In genomic region chr17:6959543-6960259, GRCm38 (mm10) we compare ENCODE assay signal across 10 mouse cellular contexts. TPM values are rescaled to one million over a fixed set of nuclear protein-coding genes. Genes with fewer than 3 reads are reported as not detected.
DNase-seq lines count a peak whose midpoint lies in the region; ATAC-seq and TF ChIP-seq lines count a peak whose summit lies in the region.
"Not testable (repeated sequence)": the region's sequence is repeated elsewhere in the genome, so short reads cannot be mapped to it uniquely, and the experiment has no call there.
"Had no signal": no experiment of that assay in that cellular context is flagged by ENCODE, and none has a peak within 500 bp of the region (broad histone marks: within the 10 kb centered on the region; RNA-seq: fewer than 3 reads in every experiment).

No protein-coding gene starts in this region.

- H3K9me3 ChIP-seq in MEL (replicated peaks; ENCODE audit: insufficient read depth, low read length); forebrain, embryonic 12.5 days; heart, embryonic 14.5 days (ENCODE audit: control insufficient read depth, low read length); intestine, embryonic 14.5 days (ENCODE audit: control insufficient read depth, low read length); kidney, postnatal 0 days (replicated peaks; ENCODE audit: low read length); liver, embryonic 13.5 days (replicated peaks); midbrain, embryonic 13.5 days; stomach, embryonic 15.5 days: not testable (repeated sequence)

- not testable (repeated sequence) for TF ChIP-seq POLR2A in MEL (IDR thresholded peaks at IDR 0.05; ENCODE audit: control insufficient read depth in 1 of 2, insufficient read depth in 1 of 2, low read depth in 1 of 2, low read length in 2 of 2, poor library complexity in 1 of 2)

- H3K36me3 ChIP-seq in MEL (ENCODE audit: control insufficient read depth in 1 of 2, insufficient read depth in 2 of 2, low read length in 2 of 2); forebrain, embryonic 12.5 days (replicated peaks); heart, embryonic 14.5 days (ENCODE audit: control insufficient read depth, insufficient read depth, low read length); intestine, embryonic 14.5 days (ENCODE audit: control insufficient read depth, insufficient read depth, low read length); kidney, postnatal 0 days (ENCODE audit: insufficient read depth, low read length); liver, embryonic 13.5 days; midbrain, embryonic 13.5 days; stomach, embryonic 15.5 days: not testable (repeated sequence)

- H3K27ac ChIP-seq in MEL (ENCODE audit: control insufficient read depth, low read depth, low read length); forebrain, embryonic 12.5 days; heart, embryonic 14.5 days (replicated peaks in 1 of 2; ENCODE audit: control insufficient read depth in 1 of 2, insufficient read depth in 1 of 2, low read depth in 2 of 2, low read length in 2 of 2); intestine, embryonic 14.5 days (ENCODE audit: low read depth); kidney, postnatal 0 days; liver, embryonic 13.5 days; midbrain, embryonic 13.5 days; stomach, embryonic 15.5 days: not testable (repeated sequence)

- not testable (repeated sequence) for H3K4me1 ChIP-seq in MEL (ENCODE audit: control insufficient read depth in 1 of 2, insufficient read depth in 2 of 2, low read length in 2 of 2); forebrain, embryonic 12.5 days; heart, embryonic 14.5 days (ENCODE audit: control insufficient read depth in 2 of 2, insufficient read depth in 2 of 2, low read length in 2 of 2); intestine, embryonic 14.5 days (replicated peaks; ENCODE audit: control insufficient read depth, insufficient read depth, low read length); kidney, postnatal 0 days (replicated peaks; ENCODE audit: insufficient read depth, low read length); liver, embryonic 13.5 days (replicated peaks); midbrain, embryonic 13.5 days (replicated peaks); stomach, embryonic 15.5 days

- TF ChIP-seq EP300 in MEL (IDR thresholded peaks at IDR 0.05; ENCODE audit: low read depth in 1 of 2, low read length in 2 of 2), result not testable (repeated sequence)

- H3K27me3 ChIP-seq in MEL (ENCODE audit: control insufficient read depth in 1 of 2, insufficient read depth in 2 of 2, low read length in 2 of 2); forebrain, embryonic 12.5 days; heart, embryonic 14.5 days (ENCODE audit: control insufficient read depth, insufficient read depth, low read length); intestine, embryonic 14.5 days (replicated peaks; ENCODE audit: control insufficient read depth, insufficient read depth, low read length); kidney, postnatal 0 days (ENCODE audit: insufficient read depth, low read length); liver, embryonic 13.5 days; midbrain, embryonic 13.5 days; stomach, embryonic 15.5 days (replicated peaks): not testable (repeated sequence)

- H3K4me2 ChIP-seq in forebrain, embryonic 12.5 days, result peak overlapping the region; percentile 51
- peak overlapping the region; percentile 51 for H3K4me2 ChIP-seq in heart, embryonic 14.5 days (ENCODE audit: low read length)
- H3K4me2 ChIP-seq in intestine, embryonic 14.5 days (ENCODE audit: low read length), result peak overlapping the region; percentile 43
- H3K4me2 ChIP-seq in kidney, postnatal 0 days (ENCODE audit: low read length), result peak overlapping the region; percentile 45
- H3K4me2 ChIP-seq in liver, embryonic 13.5 days, result peak overlapping the region; percentile 63
- peak overlapping the region; percentile 55 for H3K4me2 ChIP-seq in midbrain, embryonic 13.5 days (replicated peaks)
- H3K4me2 ChIP-seq in stomach, embryonic 15.5 days, result peak overlapping the region; percentile 41

- TF ChIP-seq CTCF in MEL (IDR thresholded peaks at IDR 0.05 in 2 of 3, conservative IDR thresholded peaks at IDR 0.05 in 1 of 3; ENCODE audit: control insufficient read depth in 1 of 3, insufficient read depth in 1 of 3, low read depth in 2 of 3, low read length in 3 of 3, poor library complexity in 1 of 3, severe bottlenecking in 1 of 3); kidney, postnatal 0 days (IDR thresholded peaks at IDR 0.05; ENCODE audit: low read depth): not testable (repeated sequence)

- not testable (repeated sequence) for TF ChIP-seq RAD21 in MEL (IDR thresholded peaks at IDR 0.05; ENCODE audit: low read depth, low read length)

- H3K4me3 ChIP-seq in MEL (ENCODE audit: control insufficient read depth in 1 of 2, insufficient read depth in 1 of 2, low read depth in 2 of 2, low read length in 2 of 2), result 0 out of 4 replicates have a peak overlapping the region, but pooled peaks of 1 of the 2 experiments have one; percentile 19
- peak overlapping the region; percentile 55 for H3K4me3 ChIP-seq in forebrain, embryonic 12.5 days (replicated peaks)
- peak overlapping the region; percentile 16 to 46; a peak in 3 of 4 replicates for H3K4me3 ChIP-seq in heart, embryonic 14.5 days (ENCODE audit: control insufficient read depth in 1 of 2, insufficient read depth in 1 of 2, low read depth in 1 of 2, low read length in 2 of 2)
- H3K4me3 ChIP-seq in intestine, embryonic 14.5 days (ENCODE audit: low read depth, low read length), result peak overlapping the region; percentile 39; the same call in 1 of the 2 replicates
- not testable (repeated sequence) for H3K4me3 ChIP-seq in kidney, postnatal 0 days (replicated peaks; ENCODE audit: low read depth, low read length)
- H3K4me3 ChIP-seq in liver, embryonic 13.5 days (replicated peaks), result peak overlapping the region; percentile 69
- peak overlapping the region; percentile 51 for H3K4me3 ChIP-seq in midbrain, embryonic 13.5 days (replicated peaks)
- H3K4me3 ChIP-seq in stomach, embryonic 15.5 days (replicated peaks), result peak overlapping the region; percentile 53

- WGBS in forebrain, embryonic 12.5 days, result 66% methylated on average over 5 of the region's 6 CpGs
- WGBS in heart, embryonic 14.5 days, result 78% methylated on average over 3 of the region's 6 CpGs
- WGBS in intestine, embryonic 14.5 days, result 57% methylated on average over 5 of the region's 6 CpGs
- 53% methylated on average over 4 of the region's 6 CpGs for WGBS in kidney, postnatal 0 days
- 55% methylated on average over 5 of the region's 6 CpGs for WGBS in liver, embryonic 13.5 days (ENCODE audit: insufficient replicate concordance)
- WGBS in midbrain, embryonic 13.5 days, result 69% methylated on average over 5 of the region's 6 CpGs
- WGBS in stomach, embryonic 15.5 days, result 57% methylated on average over 5 of the region's 6 CpGs

- DNase-seq in MEL (ENCODE audit: low read depth, low spot score); intestine, embryonic 14.5 days (ENCODE audit: low spot score); liver, embryonic 13.5 days: not testable (repeated sequence)
- DNase-seq in kidney, postnatal 0 days (ENCODE audit: low spot score), result peak; percentile 6

- not testable (repeated sequence) for H3K79me2 ChIP-seq in MEL (ENCODE audit: control insufficient read depth, insufficient read depth, low read length, poor library complexity)

- H3K9ac ChIP-seq in MEL (ENCODE audit: control insufficient read depth, low read depth, low read length, poor library complexity, severe bottlenecking), result 0 out of 2 replicates have a peak overlapping the region, but pooled peaks have one; percentile 7
- not testable (repeated sequence) for H3K9ac ChIP-seq in forebrain, embryonic 12.5 days; heart, embryonic 14.5 days (ENCODE audit: low read length); intestine, embryonic 14.5 days (ENCODE audit: low read length); kidney, postnatal 0 days (ENCODE audit: low read depth, low read length); midbrain, embryonic 13.5 days (replicated peaks); stomach, embryonic 15.5 days
- peak overlapping the region; percentile 79 for H3K9ac ChIP-seq in liver, embryonic 13.5 days

- not testable (repeated sequence) for ATAC-seq in forebrain, embryonic 12.5 days (ENCODE audit: low FRiP score); heart, embryonic 14.5 days (ENCODE audit: insufficient number of reproducible peaks, insufficient read depth, low FRiP score, low read depth); intestine, embryonic 14.5 days (replicated peaks; ENCODE audit: low FRiP score, low TSS enrichment, low read depth); kidney, postnatal 0 days (replicated peaks; ENCODE audit: low FRiP score, low read depth); liver, embryonic 13.5 days (ENCODE audit: low read depth); midbrain, embryonic 13.5 days; stomach, embryonic 15.5 days (ENCODE audit: insufficient read depth, low FRiP score, low read depth)

RNA-seq across cellular contexts. Expression of gene Tagap1, which starts 1.3 kb away (rescaled TPM):
- total RNA-seq in MEL (2012; rRNA removed), result 15.0 and 17.6 TPM in 2 replicates
- 10 to 100 TPM in 1 of 2 experiments, not detected in 1; 25.2 TPM for polyA plus RNA-seq in MEL (2012; ENCODE audit: insufficient read depth in 1 of 2, insufficient read length in 2 of 2, low read depth in 1 of 2, low replicate concordance in 2 of 2, missing spikeins in 1 of 2)
- polyA plus RNA-seq in forebrain, embryonic 12.5 days (2016; fragmentation: Nextera tagmentation; extraction: Ambion mirVana), result 52.8 and 53.2 TPM in 2 replicates
- polyA plus RNA-seq in heart, embryonic 14.5 days (2014; fragmentation: Nextera tagmentation; extraction: Ambion mirVana), result 34.1 and 36.1 TPM in 2 replicates
- polyA plus RNA-seq in intestine, embryonic 14.5 days (2014; fragmentation: Nextera tagmentation; extraction: Ambion mirVana), result 62.2 and 66.8 TPM in 2 replicates
- 43.6 and 45.9 TPM in 2 replicates for polyA plus RNA-seq in kidney, postnatal 0 days (2015; fragmentation: Nextera tagmentation; extraction: Ambion mirVana)
- 13.7 and 15.2 TPM in 2 replicates for polyA plus RNA-seq in liver, embryonic 13.5 days (2015; fragmentation: Nextera tagmentation; extraction: Ambion mirVana)
- polyA plus RNA-seq in midbrain, embryonic 13.5 days (2015; fragmentation: Nextera tagmentation; extraction: Ambion mirVana), result 48.6 and 52.2 TPM in 2 replicates
- 45.5 and 47.3 TPM in 2 replicates for polyA plus RNA-seq in stomach, embryonic 15.5 days (2015; fragmentation: Nextera tagmentation; extraction: Ambion mirVana)

RNA-seq across cellular contexts. Expression of gene Rnaset2b, which starts 10.7 kb away (rescaled TPM):
- 40.6 and 45.1 TPM in 2 replicates for total RNA-seq in MEL (2012; rRNA removed)
- polyA plus RNA-seq in MEL (2012; ENCODE audit: insufficient read depth in 1 of 2, insufficient read length in 2 of 2, low read depth in 1 of 2, low replicate concordance in 2 of 2, missing spikeins in 1 of 2), result 100 to 1,000 TPM; 205 to 626 TPM
- polyA plus RNA-seq in forebrain, embryonic 12.5 days (2016; fragmentation: Nextera tagmentation; extraction: Ambion mirVana), result 83.9 and 94.6 TPM in 2 replicates
- 275 and 304 TPM in 2 replicates for polyA plus RNA-seq in heart, embryonic 14.5 days (2014; fragmentation: Nextera tagmentation; extraction: Ambion mirVana)
- polyA plus RNA-seq in intestine, embryonic 14.5 days (2014; fragmentation: Nextera tagmentation; extraction: Ambion mirVana), result 207 and 216 TPM in 2 replicates
- 567 and 580 TPM in 2 replicates for polyA plus RNA-seq in kidney, postnatal 0 days (2015; fragmentation: Nextera tagmentation; extraction: Ambion mirVana)
- polyA plus RNA-seq in liver, embryonic 13.5 days (2015; fragmentation: Nextera tagmentation; extraction: Ambion mirVana), result 101 and 107 TPM in 2 replicates
- 77.9 and 87.0 TPM in 2 replicates for polyA plus RNA-seq in midbrain, embryonic 13.5 days (2015; fragmentation: Nextera tagmentation; extraction: Ambion mirVana)
- 255 and 280 TPM in 2 replicates for polyA plus RNA-seq in stomach, embryonic 15.5 days (2015; fragmentation: Nextera tagmentation; extraction: Ambion mirVana)

RNA-seq across cellular contexts. Expression of gene Rsph3b, which starts 11.2 kb away (rescaled TPM):
- total RNA-seq in MEL (2012; rRNA removed), result 6.6 and 6.8 TPM in 2 replicates
- 10 to 100 TPM in 1 of 2 experiments, not detected in 1; 14.7 TPM for polyA plus RNA-seq in MEL (2012; ENCODE audit: insufficient read depth in 1 of 2, insufficient read length in 2 of 2, low read depth in 1 of 2, low replicate concordance in 2 of 2, missing spikeins in 1 of 2)
- polyA plus RNA-seq in forebrain, embryonic 12.5 days (2016; fragmentation: Nextera tagmentation; extraction: Ambion mirVana), result 44.1 and 45.5 TPM in 2 replicates
- polyA plus RNA-seq in heart, embryonic 14.5 days (2014; fragmentation: Nextera tagmentation; extraction: Ambion mirVana), result 77.2 and 79.7 TPM in 2 replicates
- polyA plus RNA-seq in intestine, embryonic 14.5 days (2014; fragmentation: Nextera tagmentation; extraction: Ambion mirVana), result 42.6 and 45.6 TPM in 2 replicates
- polyA plus RNA-seq in kidney, postnatal 0 days (2015; fragmentation: Nextera tagmentation; extraction: Ambion mirVana), result 63.4 and 65.6 TPM in 2 replicates
- 13.7 and 17.2 TPM in 2 replicates for polyA plus RNA-seq in liver, embryonic 13.5 days (2015; fragmentation: Nextera tagmentation; extraction: Ambion mirVana)
- polyA plus RNA-seq in midbrain, embryonic 13.5 days (2015; fragmentation: Nextera tagmentation; extraction: Ambion mirVana), result 49.4 and 53.0 TPM in 2 replicates
- polyA plus RNA-seq in stomach, embryonic 15.5 days (2015; fragmentation: Nextera tagmentation; extraction: Ambion mirVana), result 51.0 and 54.0 TPM in 2 replicates

RNA-seq across cellular contexts. Expression of gene Gm49721, which starts 19.0 kb away (rescaled TPM):
- total RNA-seq in MEL (2012; rRNA removed), result not detected in 2 replicates
- polyA plus RNA-seq in MEL (2012; ENCODE audit: insufficient read depth in 1 of 2, insufficient read length in 2 of 2, low read depth in 1 of 2, low replicate concordance in 2 of 2, missing spikeins in 1 of 2), result not detected
- polyA plus RNA-seq in forebrain, embryonic 12.5 days (2016; fragmentation: Nextera tagmentation; extraction: Ambion mirVana), result 0.17 and 0.47 TPM in 2 replicates
- polyA plus RNA-seq in heart, embryonic 14.5 days (2014; fragmentation: Nextera tagmentation; extraction: Ambion mirVana), result 0.11 TPM in 1 of 2 replicates, not detected in the other
- polyA plus RNA-seq in intestine, embryonic 14.5 days (2014; fragmentation: Nextera tagmentation; extraction: Ambion mirVana), result 0.08 and 0.30 TPM in 2 replicates
- polyA plus RNA-seq in kidney, postnatal 0 days (2015; fragmentation: Nextera tagmentation; extraction: Ambion mirVana), result 0.20 and 0.38 TPM in 2 replicates
- 0.09 TPM in 1 of 2 replicates, not detected in the other for polyA plus RNA-seq in liver, embryonic 13.5 days (2015; fragmentation: Nextera tagmentation; extraction: Ambion mirVana)
- polyA plus RNA-seq in midbrain, embryonic 13.5 days (2015; fragmentation: Nextera tagmentation; extraction: Ambion mirVana), result 0.17 and 0.35 TPM in 2 replicates
- 0.19 and 0.24 TPM in 2 replicates for polyA plus RNA-seq in stomach, embryonic 15.5 days (2015; fragmentation: Nextera tagmentation; extraction: Ambion mirVana)
- total RNA-seq: heart, adult 2 months; layer of hippocampus, postnatal 25 days had no signal
- polyA plus RNA-seq: heart, adult 2 months had no signal
